Mouse (Mus musculus) midbrain, embryonic 15.5 days (tissue): ENCODE measurements around the gene Ttc30a1. TPM values are rescaled to one million over a fixed set of nuclear protein-coding genes. Genes with fewer than 3 reads are reported as not detected.
"Not testable (repeated sequence)": the region's sequence is repeated elsewhere in the genome, so short reads cannot be mapped to it uniquely, and the experiment has no call there.

Source experiments
- ATAC-seq: fragments of 200-750 bp; cut with Nextera tagmentation; replicated peaks from 2 replicates; pipeline ENCODE4 v1.8.0; 2017; ENCODE audit warnings: moderate TSS enrichment
- H3K27ac ChIP-seq: fragments of 300-500 bp; sonication (generic); 2 replicates; pipeline ENCODE4 v1.5.1; 2015; ENCODE audit warnings: mild to moderate bottlenecking, inconsistent platforms
- H3K27me3 ChIP-seq: fragments of 300-500 bp; sonication (generic); replicated peaks from 2 replicates; pipeline ENCODE4 v1.6.1; 2015; ENCODE audit warnings: inconsistent platforms
- H3K36me3 ChIP-seq: fragments of 300-500 bp; sonication (generic); replicated peaks from 2 replicates; pipeline ENCODE4 v1.6.1; 2015; ENCODE audit warnings: inconsistent platforms
- H3K4me1 ChIP-seq: fragments of 300-500 bp; sonication (generic); 2 replicates; pipeline ENCODE4 v1.6.1; 2015; ENCODE audit warnings: inconsistent platforms
- H3K4me2 ChIP-seq: fragments of 300-500 bp; sonication (generic); 2 replicates; pipeline ENCODE4 v1.6.1; 2015; ENCODE audit warnings: inconsistent platforms, mild to moderate bottlenecking, moderate library complexity
- H3K4me3 ChIP-seq: fragments of 300-500 bp; sonication (generic); 2 replicates; pipeline ENCODE4 v1.5.1; 2015; ENCODE audit warnings: mild to moderate bottlenecking, inconsistent platforms
- H3K9ac ChIP-seq: fragments of 300-500 bp; sonication (generic); 2 replicates; pipeline ENCODE4 v1.6.1; 2015; ENCODE audit warnings: mild to moderate bottlenecking, inconsistent platforms
- H3K9me3 ChIP-seq: fragments of 300-500 bp; sonication (generic); 2 replicates; pipeline ENCODE4 v1.6.1; 2016; ENCODE audit warnings: inconsistent platforms
- WGBS: fragments of 180-500 bp; shearing (Covaris S2); methylation state at CpG from one replicate; pipeline ENCODE4 v1.1.7; 2015; ENCODE audit warnings: mixed read lengths; 5-methylcytosine and 5-hydroxymethylcytosine counted together
- polyA plus RNA-seq: library from polyadenylated mRNA; unstranded; fragments of >200 nt; fragmentation: Nextera tagmentation; extraction: Ambion mirVana; gene quantifications from 2 replicates; pipeline ENCODE4 v1.2.1, GENCODE M21; 2015

The Ttc30a1 gene
- 8.3 and 9.2 TPM in 2 replicates for polyA plus RNA-seq

GRCm38 (mm10) chr2:75981440-75982081 lies at the start of gene Ttc30a1:
Gene Ttc30a1, minus strand, starts transcription at chr2:75981967.
- not testable (repeated sequence) for H3K9me3 ChIP-seq, H3K36me3 ChIP-seq, H3K27me3 ChIP-seq, H3K4me1 ChIP-seq
- Histone ChIP-seq H3K4me3 (peak within 1 kb of the TSS; percentile 53), H3K9ac (peak within 1 kb of the TSS; percentile 28; the same call in 1 of the 2 replicates), H3K27ac (peak within 1 kb of the TSS; percentile 64), H3K4me2 (peak within 1 kb of the TSS; percentile 79)
- WGBS = 4% methylated on average over 34 of the region's 34 CpGs
- ATAC-seq = peak; percentile 66

DNA sequence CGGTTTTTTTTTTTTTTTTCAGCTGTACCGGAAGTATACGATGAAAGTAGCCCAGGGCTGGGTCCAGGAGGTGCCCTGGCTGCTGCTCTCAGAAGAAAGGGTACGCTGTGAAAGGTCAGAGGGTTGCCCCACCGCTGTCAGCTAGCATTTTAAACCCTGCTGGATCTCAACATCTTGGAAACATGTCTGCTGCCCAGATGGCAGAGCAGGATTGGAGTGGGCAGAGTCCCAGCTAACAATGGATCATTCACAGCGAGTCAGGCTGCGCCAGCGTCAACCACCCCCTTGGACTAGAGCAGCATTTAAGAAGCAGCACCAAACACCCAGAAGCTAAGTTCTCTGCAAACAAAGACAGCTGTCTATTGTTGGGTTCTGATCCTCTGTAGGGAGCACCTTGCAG lies 48.3 kb upstream of the Ttc30a1 start:
- H3K27me3 ChIP-seq = no peaks in the 10 kb centered on the region
- H3K9ac ChIP-seq = 0 out of 2 replicates have a peak overlapping the region, but pooled peaks have one; percentile 38
- no peaks in the 10 kb centered on the region for H3K9me3 ChIP-seq
- 10% methylated on average over 8 of the region's 8 CpGs for WGBS
- ATAC-seq = peak; percentile 72
- no peak overlapping the region for H3K4me3 ChIP-seq
- no peaks in the 10 kb centered on the region for H3K36me3 ChIP-seq
- peak overlapping the region; percentile 89 for H3K27ac ChIP-seq
- peak overlapping the region; percentile 40 for H3K4me2 ChIP-seq
- H3K4me1 ChIP-seq = peaks cover 21% of the 10 kb centered on the region

GRCm38 (mm10) chr2:76029081-76029901 lies 47.5 kb upstream of the Ttc30a1 start:
- WGBS = 8% methylated on average over 20 of the region's 20 CpGs
- H3K4me1 ChIP-seq = peaks cover 21% of the 10 kb centered on the region
- peak overlapping the region; percentile 40 for H3K4me2 ChIP-seq
- H3K4me3 ChIP-seq = no peak overlapping the region
- no peaks in the 10 kb centered on the region for H3K36me3 ChIP-seq
- no peaks in the 10 kb centered on the region for H3K9me3 ChIP-seq
- peak overlapping the region; percentile 38 for H3K9ac ChIP-seq
- peak overlapping the region; percentile 89 for H3K27ac ChIP-seq
- no peaks in the 10 kb centered on the region for H3K27me3 ChIP-seq
- ATAC-seq = peak; percentile 84

DNA sequence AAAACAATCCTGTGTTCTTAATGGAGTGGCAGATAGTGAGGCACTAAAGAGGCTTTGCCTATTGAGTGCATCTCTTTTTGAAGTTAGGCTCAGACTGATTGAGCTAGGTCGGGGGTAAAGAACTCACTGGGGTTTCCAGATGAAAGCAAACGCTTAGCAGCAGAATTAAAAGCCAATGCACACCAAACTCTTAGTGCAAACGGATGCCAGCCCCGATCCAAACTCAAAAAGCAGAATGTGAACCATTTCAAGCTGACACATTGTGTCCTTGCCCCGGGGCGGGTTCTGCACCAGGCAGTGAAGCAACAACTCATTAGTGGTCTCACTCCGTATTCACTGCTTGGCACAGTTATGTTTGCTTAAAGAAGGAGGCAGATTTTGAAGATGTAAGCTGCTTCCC lies 35.1 kb upstream of the Ttc30a1 start:
- Histone ChIP-seq H3K27me3 (no peaks in the 10 kb centered on the region), H3K36me3 (no peaks in the 10 kb centered on the region), H3K9me3 (no peaks in the 10 kb centered on the region), H3K4me1 (peaks cover 17% of the 10 kb centered on the region), H3K4me3 (no peak overlapping the region), H3K4me2 (no peak overlapping the region), H3K27ac (peak overlapping the region; percentile 62), H3K9ac (no peak overlapping the region)
- WGBS = 3% methylated on average over 7 of the region's 7 CpGs
- ATAC-seq = peak; percentile 77

GRCm38 (mm10) chr2:76016136-76016535 lies 34.4 kb upstream of the Ttc30a1 start:
- Histone ChIP-seq H3K27me3 (no peaks in the 10 kb centered on the region), H3K4me2 (no peak overlapping the region), H3K4me3 (no peak overlapping the region), H3K9me3 (no peaks in the 10 kb centered on the region), H3K4me1 (peaks cover 17% of the 10 kb centered on the region), H3K36me3 (no peaks in the 10 kb centered on the region), H3K9ac (no peak overlapping the region), H3K27ac (no peak overlapping the region)
- 70% methylated on average over 8 of the region's 8 CpGs for WGBS
- ATAC-seq = no peak

DNA sequence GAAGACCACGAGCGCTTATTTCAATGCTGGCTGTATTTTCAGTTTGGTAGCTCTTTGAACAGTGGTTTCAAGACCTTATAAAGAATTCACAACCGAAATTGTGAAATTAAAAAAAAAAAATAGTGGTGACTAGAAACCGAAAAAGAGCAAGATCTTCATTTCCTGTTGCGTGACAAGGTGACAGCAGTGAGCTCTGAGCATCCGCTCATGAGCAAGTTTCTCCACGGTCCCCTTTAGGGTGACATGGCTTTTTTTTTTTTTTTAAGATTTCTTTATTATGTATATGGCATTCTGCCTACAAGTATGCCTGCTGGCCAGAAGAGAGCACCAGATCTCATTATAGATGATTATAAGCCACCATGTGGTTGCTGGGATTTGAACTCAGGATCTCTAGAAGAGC lies 33.7 kb upstream of the Ttc30a1 start:
- 91% methylated on average over 7 of the region's 7 CpGs for WGBS
- Histone ChIP-seq H3K4me1 (peaks cover 17% of the 10 kb centered on the region), H3K27me3 (no peaks in the 10 kb centered on the region), H3K4me2 (no peak overlapping the region), H3K36me3 (no peaks in the 10 kb centered on the region), H3K9me3 (no peaks in the 10 kb centered on the region), H3K4me3 (no peak overlapping the region), H3K9ac (no peak overlapping the region), H3K27ac (no peak overlapping the region)
- no peak for ATAC-seq

- H3K27me3 ChIP-seq = no peaks in the 10 kb centered on the region
- no peak overlapping the region for H3K9ac ChIP-seq
- H3K9me3 ChIP-seq = no peaks in the 10 kb centered on the region
- no peak for ATAC-seq
- H3K4me2 ChIP-seq = no peak overlapping the region
- 89% methylated on average over 3 of the region's 3 CpGs for WGBS
- H3K4me1 ChIP-seq = peaks cover 17% of the 10 kb centered on the region
- H3K27ac ChIP-seq = no peak overlapping the region
- no peaks in the 10 kb centered on the region for H3K36me3 ChIP-seq
- no peak overlapping the region for H3K4me3 ChIP-seq
Measured at GRCm38 (mm10) chr2:76014659-76015058, 32.9 kb upstream of the Ttc30a1 start.

DNA sequence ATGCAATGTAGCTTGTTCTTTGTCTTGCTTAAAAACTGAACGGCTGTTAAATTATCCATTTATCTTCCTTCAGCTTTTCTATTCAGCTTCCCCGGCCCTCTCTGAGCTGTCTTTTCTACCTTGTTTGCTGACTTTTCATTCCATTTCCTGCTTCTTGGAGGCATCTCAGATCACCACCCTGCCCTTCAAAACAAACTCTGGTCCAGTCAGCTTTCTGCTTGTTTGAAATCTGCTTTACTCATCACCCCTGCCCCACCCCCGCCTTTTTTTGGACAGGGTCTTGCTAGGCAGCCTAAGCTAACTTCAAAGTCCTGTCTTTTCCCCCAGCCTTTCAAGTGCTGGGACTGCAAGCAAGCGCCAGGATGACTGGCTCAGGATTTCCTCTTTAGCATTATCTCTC lies 24.4 kb upstream of the Ttc30a1 start:
- ATAC-seq = no peak
- whole genome bisulfite sequencing = 16% methylated on average over 4 of the region's 4 CpGs

GRCm38 (mm10) chr2:76002899-76003298 lies 21.1 kb upstream of the Ttc30a1 start:
- H3K9ac ChIP-seq = no peak overlapping the region
- H3K4me3 ChIP-seq = no peak overlapping the region
- no peaks in the 10 kb centered on the region for H3K36me3 ChIP-seq
- H3K4me2 ChIP-seq = no peak overlapping the region
- H3K27ac ChIP-seq = no peak overlapping the region
- ATAC-seq = no peak
- no peaks in the 10 kb centered on the region for H3K9me3 ChIP-seq
- no peaks in the 10 kb centered on the region for H3K27me3 ChIP-seq
- H3K4me1 ChIP-seq = 0 out of 2 replicates have a peak, but pooled peaks cover 3% of the 10 kb centered on the region
- 77% methylated on average over 9 of the region's 9 CpGs for WGBS

More for the DNA sequence above, 24.4 kb upstream of the Ttc30a1 start:
- Histone ChIP-seq H3K4me2 (no peak overlapping the region), H3K9me3 (no peaks in the 10 kb centered on the region), H3K36me3 (no peaks in the 10 kb centered on the region), H3K4me3 (no peak overlapping the region), H3K9ac (no peak overlapping the region), H3K4me1 (no peaks in the 10 kb centered on the region), H3K27me3 (no peaks in the 10 kb centered on the region), H3K27ac (no peak overlapping the region)

DNA sequence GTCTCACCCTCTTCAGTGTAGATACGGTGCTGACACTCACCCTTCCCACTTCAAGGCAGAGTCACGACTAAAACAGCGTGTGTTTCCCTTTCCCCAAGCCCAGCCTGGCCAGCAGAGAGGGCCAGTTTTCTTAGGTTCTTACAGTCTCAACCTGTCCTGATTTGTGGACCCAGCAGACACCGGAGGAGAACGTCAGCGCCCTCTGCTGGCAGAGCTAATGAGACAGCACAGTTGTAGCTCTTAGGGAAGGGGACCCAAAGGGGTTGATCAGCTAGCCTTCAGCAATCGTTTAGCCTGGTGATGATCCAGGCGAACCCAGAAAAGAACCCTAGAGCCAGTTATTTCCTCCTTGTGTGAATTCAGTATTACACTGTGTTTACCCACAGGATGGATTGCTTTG lies 19.6 kb upstream of the Ttc30a1 start:
- no peak overlapping the region for H3K9ac ChIP-seq
- ATAC-seq = no peak
- WGBS = 48% methylated on average over 8 of the region's 8 CpGs
- H3K36me3 ChIP-seq = no peaks in the 10 kb centered on the region
- no peaks in the 10 kb centered on the region for H3K9me3 ChIP-seq
- no peak overlapping the region for H3K27ac ChIP-seq
- H3K27me3 ChIP-seq = no peaks in the 10 kb centered on the region
- 0 out of 2 replicates have a peak, but pooled peaks cover 3% of the 10 kb centered on the region for H3K4me1 ChIP-seq
- no peak overlapping the region for H3K4me3 ChIP-seq
- no peak overlapping the region for H3K4me2 ChIP-seq

GRCm38 (mm10) chr2:75999636-76000035 lies 17.9 kb upstream of the Ttc30a1 start:
- no peak overlapping the region for H3K4me2 ChIP-seq
- whole genome bisulfite sequencing = 64% methylated on average over 12 of the region's 12 CpGs
- H3K4me1 ChIP-seq = 0 out of 2 replicates have a peak, but pooled peaks cover 3% of the 10 kb centered on the region
- H3K9me3 ChIP-seq = no peaks in the 10 kb centered on the region
- no peak overlapping the region for H3K9ac ChIP-seq
- no peak for ATAC-seq
- no peaks in the 10 kb centered on the region for H3K27me3 ChIP-seq
- no peak overlapping the region for H3K4me3 ChIP-seq
- no peaks in the 10 kb centered on the region for H3K36me3 ChIP-seq
- H3K27ac ChIP-seq = no peak overlapping the region

GRCm38 (mm10) chr2:75998692-75999091 lies 16.9 kb upstream of the Ttc30a1 start:
- WGBS = 40% methylated on average over 8 of the region's 8 CpGs
- Histone ChIP-seq H3K36me3 (no peaks in the 10 kb centered on the region), H3K9me3 (no peaks in the 10 kb centered on the region), H3K9ac (no peak overlapping the region), H3K4me2 (no peak overlapping the region), H3K4me1 (0 out of 2 replicates have a peak, but pooled peaks cover 3% of the 10 kb centered on the region), H3K4me3 (no peak overlapping the region), H3K27ac (no peak overlapping the region), H3K27me3 (no peaks in the 10 kb centered on the region)
- ATAC-seq = no peak
